Mouse (Mus musculus) cerebellum, adult 9-11 months (tissue): ENCODE data around the gene Kifc5b.
"Not testable (repeated sequence)": the region's sequence is repeated elsewhere in the genome, so short reads cannot be mapped to it uniquely, and the experiment has no call there.

ENCODE experiments used
- DNase-seq: peaks from one replicate; pipeline ENCODE4 v3.0.0; 2022

Gene Kifc5b

GRCm38 (mm10) chr17:26916711-26917482, at the start of gene Kifc5b:
Gene Kifc5b, plus strand, starts transcription at chr17:26917091.
- DNase-seq = peak; percentile 100

GRCm38 (mm10) chr17:26868756-26869155, 48.1 kb upstream of the Kifc5b start:
- DNase-seq = no peak

- DNase-seq = no peak
These were observed 44.0 kb upstream of the Kifc5b start for GRCm38 (mm10) chr17:26872870-26873269.

GRCm38 (mm10) chr17:26873502-26873901, 43.4 kb upstream of the Kifc5b start:
- no peak for DNase-seq

- DNase-seq = no peak
These were observed 42.3 kb upstream of the Kifc5b start for GRCm38 (mm10) chr17:26874542-26874941.

GRCm38 (mm10) chr17:26877927-26878326, 39.0 kb upstream of the Kifc5b start:
- no peak for DNase-seq

- no peak for DNase-seq
These were observed 37.7 kb upstream of the Kifc5b start for GRCm38 (mm10) chr17:26879235-26879634.

GRCm38 (mm10) chr17:26882706-26883105, 34.2 kb upstream of the Kifc5b start:
- no peak for DNase-seq

- no peak for DNase-seq
These were observed 33.3 kb upstream of the Kifc5b start for GRCm38 (mm10) chr17:26883585-26883984.

- peak; percentile 76 for DNase-seq
These were observed 31.6 kb upstream of the Kifc5b start for GRCm38 (mm10) chr17:26884995-26885926.

- DNase-seq = peak; percentile 82
These were observed 30.7 kb upstream of the Kifc5b start for GRCm38 (mm10) chr17:26886047-26886749.

- DNase-seq = no peak
These were observed 29.0 kb upstream of the Kifc5b start for GRCm38 (mm10) chr17:26887926-26888325.

GRCm38 (mm10) chr17:26892635-26893375, 24.1 kb upstream of the Kifc5b start:
- no peak for DNase-seq

GRCm38 (mm10) chr17:26893492-26893891, 23.4 kb upstream of the Kifc5b start:
- no peak for DNase-seq

GRCm38 (mm10) chr17:26894342-26894741, 22.5 kb upstream of the Kifc5b start:
- no peak for DNase-seq

- DNase-seq = peak; percentile 61
These were observed 21.3 kb upstream of the Kifc5b start for GRCm38 (mm10) chr17:26895578-26895977.

- DNase-seq = no peak
These were observed 16.0 kb upstream of the Kifc5b start for GRCm38 (mm10) chr17:26900916-26901315.

GRCm38 (mm10) chr17:26904320-26904719, 12.6 kb upstream of the Kifc5b start:
- no peak for DNase-seq

- DNase-seq = not testable (repeated sequence)
These were observed 9.4 kb upstream of the Kifc5b start for GRCm38 (mm10) chr17:26907506-26907905.

GRCm38 (mm10) chr17:26915248-26915647, 1.6 kb upstream of the Kifc5b start:
- no peak for DNase-seq

- DNase-seq = peak; percentile 24
These were observed 669 bp downstream of the Kifc5b start for GRCm38 (mm10) chr17:26917560-26917959.

GRCm38 (mm10) chr17:26918343-26918742, 1.5 kb downstream of the Kifc5b start:
- DNase-seq = no peak
